Mouse (Mus musculus) layer of hippocampus, adult 11-12 months (tissue): Measurements from ENCODE around the gene Gm45837.

Source experiments
- DNase-seq: peaks from one replicate; pipeline ENCODE4 v3.0.0; 2022; ENCODE audit warnings: low spot score

The Gm45837 gene

DNA sequence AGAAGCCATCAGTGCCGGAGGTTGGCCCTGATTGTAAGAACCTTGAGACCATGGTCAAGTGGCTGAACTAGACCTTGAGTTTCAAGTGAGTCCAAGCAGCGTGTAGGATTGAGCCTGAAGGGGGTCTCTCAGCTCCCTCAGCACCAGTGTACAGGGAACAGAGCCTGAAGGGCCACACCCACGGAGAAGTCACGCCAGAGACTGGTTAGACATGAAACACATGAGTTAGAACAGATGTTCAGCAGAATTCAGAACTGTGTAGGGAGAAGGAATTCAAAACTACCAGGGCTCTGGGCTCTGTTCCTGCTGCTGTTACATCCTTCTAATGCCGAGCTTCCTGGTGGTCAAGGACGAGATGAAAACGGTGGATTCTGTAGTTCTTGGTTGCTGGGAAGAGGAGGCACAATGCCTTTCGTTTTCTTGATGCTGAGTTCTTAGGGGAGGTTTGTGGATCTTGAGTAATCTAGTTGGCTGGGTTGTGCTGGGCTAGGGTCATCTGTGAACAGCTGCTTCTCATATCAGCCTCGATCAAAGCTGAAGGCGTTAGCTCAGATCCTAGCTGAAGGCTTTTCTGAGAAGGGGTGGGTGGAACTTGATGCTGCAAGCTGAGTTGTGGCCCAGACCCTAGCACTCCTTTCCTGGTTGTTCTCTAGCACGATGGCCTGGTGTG is at the start of gene Gm45837:
Gm45837 (plus strand) TSS at position 620 of the 670 bp plus-strand sequence.
- no peak for DNase-seq

DNA sequence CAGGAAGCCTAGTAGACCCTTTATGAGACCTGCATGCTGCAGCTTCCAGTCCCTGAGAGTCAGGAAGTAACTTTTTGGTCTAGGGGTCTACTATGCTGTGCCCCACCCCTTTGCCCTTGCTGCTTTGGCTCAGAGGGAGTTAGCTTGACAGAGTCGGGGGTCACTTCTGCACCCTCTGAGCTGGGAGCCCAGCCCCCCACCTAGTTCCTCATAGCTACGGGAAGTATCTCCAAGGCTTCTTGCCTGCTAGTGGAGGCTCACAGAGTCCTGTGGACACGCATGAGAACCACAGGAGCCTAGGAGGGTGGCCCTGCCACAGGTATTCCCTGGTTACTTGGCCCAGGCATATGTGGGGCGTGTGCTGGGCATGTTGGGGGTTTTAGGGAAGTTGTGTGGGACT is 49.7 kb upstream of the Gm45837 start:
- DNase-seq = no peak

GRCm38 (mm10) chr7:101361767-101362166 is 48.9 kb upstream of the Gm45837 start:
- no peak for DNase-seq

DNA sequence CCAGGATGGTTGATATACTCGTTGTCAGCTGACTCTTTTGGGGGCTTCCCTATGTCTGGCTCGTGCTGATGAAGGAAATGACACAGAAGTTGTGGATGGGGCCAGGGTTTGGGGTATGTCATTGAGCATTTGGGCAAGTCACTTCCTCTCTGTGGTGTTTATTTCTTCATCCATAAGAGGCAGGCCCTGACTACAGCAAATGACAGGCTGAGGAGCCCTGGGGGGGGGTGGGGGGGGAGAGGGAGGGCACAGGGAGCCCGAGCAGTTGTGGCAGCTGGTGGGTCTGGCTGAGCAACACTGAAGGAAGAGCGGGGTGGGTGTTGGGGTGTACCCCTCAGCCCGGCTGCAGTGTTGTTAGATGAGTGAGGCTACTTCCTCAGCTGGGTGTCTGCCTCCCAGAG is 47.9 kb upstream of the Gm45837 start:
- DNase-seq = no peak

- no peak for DNase-seq
These were observed 46.8 kb upstream of the Gm45837 start for GRCm38 (mm10) chr7:101363914-101364313.

DNA sequence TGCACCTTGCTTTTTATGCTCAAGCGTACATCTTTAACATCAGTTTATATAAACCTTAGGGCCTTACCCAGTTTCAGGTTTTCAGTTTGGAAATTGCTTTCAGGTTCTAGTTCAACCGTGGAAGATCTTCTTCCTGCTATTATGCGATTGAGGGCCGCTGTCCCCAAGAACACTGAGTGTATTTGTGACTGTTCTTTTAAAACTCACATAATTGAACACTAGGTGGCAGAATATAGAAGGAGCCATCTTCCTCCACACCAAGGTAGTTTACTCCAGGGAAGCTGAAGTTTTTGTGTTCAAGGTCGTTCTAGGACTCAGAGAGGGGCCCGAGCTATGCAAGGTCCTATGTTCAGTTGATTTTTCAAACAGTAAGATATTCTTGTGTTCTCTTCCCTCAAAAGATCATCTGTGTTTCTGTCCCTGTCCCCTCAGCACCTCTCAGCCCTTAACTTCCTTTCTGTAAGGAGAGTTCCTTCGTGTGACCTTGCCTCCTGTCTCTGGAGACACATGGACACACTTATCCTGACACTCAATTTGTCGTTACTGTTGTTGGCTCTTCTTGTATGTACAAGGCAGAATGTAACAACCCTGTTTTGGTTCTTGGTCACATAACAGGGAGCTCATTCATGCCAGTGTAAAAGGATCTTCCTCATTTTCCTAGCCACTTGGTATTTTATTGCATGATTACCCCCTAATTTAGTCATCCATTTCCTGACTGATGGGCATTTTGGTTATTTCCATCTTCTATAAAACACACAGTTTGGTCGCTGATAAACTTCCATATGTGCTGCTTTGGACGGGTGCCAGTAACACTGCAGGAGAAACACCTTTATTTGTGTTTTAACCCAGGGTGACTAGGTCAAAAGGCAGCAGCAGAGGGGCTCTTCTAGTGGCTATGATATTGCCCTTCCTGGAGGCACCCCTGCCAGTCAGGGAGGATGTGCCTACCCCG is 42.5 kb upstream of the Gm45837 start:
- no peak for DNase-seq

DNA sequence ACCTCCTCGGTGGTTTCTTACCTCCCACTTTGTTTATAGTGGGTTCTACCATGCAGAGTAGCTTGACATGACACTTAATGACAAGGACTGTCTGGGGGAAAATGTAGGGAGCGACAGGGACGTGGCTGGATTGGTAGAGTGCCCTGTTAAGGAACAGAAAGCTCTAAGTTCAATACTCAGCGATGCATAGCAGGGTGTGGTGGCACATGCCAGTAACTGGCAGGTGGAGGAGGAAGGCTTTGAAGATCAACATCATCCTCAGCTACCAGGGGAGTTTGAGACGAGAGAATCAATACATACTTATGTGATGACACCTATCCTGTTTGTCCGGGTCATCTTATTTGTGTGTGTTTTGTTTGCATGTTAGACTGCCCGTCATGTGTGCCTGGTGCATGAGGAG is 41.0 kb upstream of the Gm45837 start:
- no peak for DNase-seq

DNA sequence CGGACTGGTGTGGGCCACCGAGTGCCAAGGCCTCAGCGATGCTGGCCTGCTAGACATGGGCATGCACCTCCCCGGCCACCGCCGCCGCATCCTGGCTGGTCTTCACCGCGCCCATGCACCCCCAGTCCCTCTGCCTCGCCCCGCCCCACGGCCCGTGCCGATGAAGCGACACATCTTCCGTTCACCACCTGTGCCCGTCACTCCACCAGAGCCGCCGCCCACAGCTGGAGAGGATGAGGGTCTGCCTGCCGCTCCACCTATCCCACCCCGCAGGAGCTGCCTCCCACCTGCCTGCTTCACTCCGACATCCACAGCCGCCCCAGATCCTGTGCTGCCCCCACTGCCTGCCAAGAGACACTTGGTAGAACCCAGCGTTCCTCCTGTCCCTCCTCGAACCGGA is 37.6 kb upstream of the Gm45837 start:
- no peak for DNase-seq

GRCm38 (mm10) chr7:101374155-101374554 is 36.5 kb upstream of the Gm45837 start:
- peak; percentile 71 for DNase-seq

GRCm38 (mm10) chr7:101376701-101377340 is 33.9 kb upstream of the Gm45837 start:
- no peak for DNase-seq

- no peak for DNase-seq
These were observed 32.9 kb upstream of the Gm45837 start for GRCm38 (mm10) chr7:101377741-101378262.

DNA sequence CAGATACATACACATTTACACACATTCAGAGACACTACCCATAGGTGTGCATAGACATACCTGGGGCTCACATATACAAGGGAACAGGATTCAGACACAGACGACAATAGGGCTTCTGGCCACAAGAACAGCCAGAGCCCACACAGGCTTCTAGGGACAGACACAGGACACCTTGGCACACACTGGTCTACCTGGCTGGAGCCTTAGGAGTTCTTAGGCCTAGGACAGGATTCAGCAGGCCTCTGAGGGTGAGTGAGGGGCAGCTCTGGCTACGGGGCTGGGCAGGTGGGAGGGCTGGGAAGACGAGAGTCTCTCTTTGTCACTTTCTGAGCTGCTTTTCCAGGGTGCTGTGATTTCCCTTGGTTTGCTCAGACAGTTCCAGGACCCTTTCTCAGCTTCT is 32.4 kb upstream of the Gm45837 start:
- no peak for DNase-seq

- DNase-seq = no peak
These were observed 31.8 kb upstream of the Gm45837 start for GRCm38 (mm10) chr7:101378796-101379465.

DNA sequence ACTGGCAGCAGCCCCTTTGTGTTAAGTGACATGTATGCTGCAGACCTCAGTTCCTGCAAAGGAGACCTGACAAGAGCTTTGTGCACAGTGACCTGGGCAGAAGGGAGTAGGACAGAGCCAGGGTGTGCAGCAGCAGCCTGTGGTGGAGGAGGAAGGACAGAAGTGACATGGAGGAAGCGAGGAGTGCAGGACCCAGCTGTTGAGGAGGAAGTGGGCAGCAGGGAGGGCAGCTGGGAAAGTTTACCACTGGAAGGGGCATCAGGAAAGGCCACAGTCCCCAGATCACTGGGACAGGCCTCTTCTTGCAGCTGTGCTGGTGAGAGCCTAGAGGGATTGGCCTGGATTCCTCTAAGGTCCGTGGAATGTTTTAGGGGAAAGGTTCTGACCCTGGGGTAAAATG is 31.0 kb upstream of the Gm45837 start:
- DNase-seq = no peak

DNA sequence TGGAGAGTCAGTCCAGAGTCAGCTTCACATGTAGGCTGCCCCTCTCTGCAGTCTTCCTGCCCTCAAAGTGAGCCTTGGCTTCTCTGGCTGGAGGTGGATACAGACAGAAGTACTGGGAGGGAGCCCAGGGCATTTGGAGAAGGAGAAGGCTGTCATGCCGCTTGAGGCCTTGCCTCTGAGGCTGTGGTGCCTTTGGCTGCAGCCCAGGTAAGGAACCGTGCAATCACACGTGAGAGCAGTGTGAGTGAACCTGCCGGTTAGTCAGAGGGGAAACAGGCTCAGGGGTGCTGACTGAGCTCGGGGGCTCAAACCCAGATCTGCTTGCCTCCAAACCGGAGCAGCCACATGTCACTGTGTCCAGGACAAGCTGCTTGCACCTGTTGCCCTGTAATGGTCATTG is 29.2 kb upstream of the Gm45837 start:
- no peak for DNase-seq

DNA sequence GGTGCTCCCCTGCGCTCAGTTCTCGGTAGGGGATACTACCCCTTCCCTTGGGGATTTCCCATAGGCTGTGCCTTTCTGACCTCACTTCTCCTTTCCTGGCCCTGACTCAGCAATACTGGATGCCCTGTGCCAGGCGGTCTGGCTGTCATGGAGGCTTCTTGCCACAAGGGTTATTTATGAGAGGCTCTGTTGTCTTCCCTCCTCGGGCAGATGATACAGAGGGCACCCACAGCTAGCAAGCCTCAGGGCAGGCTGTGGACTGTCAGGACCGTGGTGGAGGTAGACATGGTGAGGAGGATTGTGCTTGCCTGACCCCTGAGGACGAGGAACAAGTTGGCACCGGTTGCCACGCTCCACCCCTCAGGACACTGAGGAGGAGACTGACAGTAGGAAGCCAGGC is 28.3 kb upstream of the Gm45837 start:
- peak; percentile 70 for DNase-seq

DNA sequence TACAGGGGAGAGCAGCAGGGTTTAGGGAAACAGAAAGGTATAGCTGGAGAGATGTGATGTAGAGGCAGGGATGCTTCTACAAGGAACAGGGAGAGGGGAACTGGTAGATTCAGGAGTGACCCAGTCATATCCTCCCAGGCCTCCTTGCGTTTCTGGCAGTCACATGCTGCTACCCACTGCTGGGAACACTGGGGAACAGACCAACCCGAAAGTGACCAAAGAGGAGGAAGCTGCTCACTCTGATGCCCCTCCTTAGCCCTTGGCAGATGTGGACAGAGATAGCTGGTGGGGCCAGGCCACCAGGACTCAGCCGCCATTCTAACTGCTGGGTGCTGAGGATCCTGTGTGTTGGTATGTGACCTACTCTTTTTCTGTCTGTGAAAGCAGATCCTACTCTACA is 26.9 kb upstream of the Gm45837 start:
- DNase-seq = peak; percentile 56

GRCm38 (mm10) chr7:101384931-101385330 is 25.8 kb upstream of the Gm45837 start:
- no peak for DNase-seq

- DNase-seq = no peak
These were observed 25.4 kb upstream of the Gm45837 start for GRCm38 (mm10) chr7:101385331-101385733.

DNA sequence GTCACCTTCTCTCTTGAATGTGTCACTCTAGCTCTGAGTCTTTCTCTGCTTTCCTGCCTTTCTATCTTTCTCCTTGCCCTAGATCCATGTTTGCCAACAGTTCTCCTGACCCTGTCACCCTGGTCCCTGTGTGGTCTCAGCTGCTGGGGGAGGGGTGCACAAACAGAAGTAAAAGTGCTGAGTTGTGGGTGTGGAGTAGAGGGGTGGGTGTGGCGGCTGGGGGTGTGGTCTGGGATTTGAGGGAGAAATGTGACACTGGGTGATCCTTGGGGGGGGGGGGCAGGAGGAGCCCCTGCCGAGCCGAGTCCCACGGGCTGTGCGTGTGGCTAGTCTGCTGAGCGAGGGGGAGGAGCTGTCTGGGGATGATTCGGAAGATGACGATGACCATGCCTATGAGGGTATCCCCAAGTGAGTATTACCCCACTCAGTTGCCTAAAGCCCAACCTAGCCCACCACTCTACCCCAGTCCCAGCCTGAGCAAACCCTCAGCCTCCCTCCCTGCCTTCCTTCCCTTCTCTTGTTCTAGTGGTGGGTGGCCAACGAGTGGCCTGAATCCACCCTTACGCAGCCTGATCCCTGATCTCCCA is 24.7 kb upstream of the Gm45837 start:
- no peak for DNase-seq

- DNase-seq = no peak
These were observed 21.4 kb upstream of the Gm45837 start for GRCm38 (mm10) chr7:101389256-101389655.
